Mouse (Mus musculus) adrenal gland, postnatal 10 days (tissue): Measurements from ENCODE around the gene Trim59. TPM values are rescaled to one million over a fixed set of nuclear protein-coding genes. Genes with fewer than 3 reads are reported as not detected.

Experiments used
- DNase-seq: peaks from one replicate; pipeline ENCODE4 v3.0.0; 2021; ENCODE audit warnings: mixed read lengths
- microRNA-seq: library from miRNA; unstranded; fragments of <30 nt; microRNA quantifications from one replicate; pipeline ENCODE4 v1.2.0, GENCODE M21; 2021
- total RNA-seq, 2 experiments: library from RNA; stranded (reverse); gene quantifications; 2 replicates each; pipeline ENCODE4 v1.2.3; 2021

Gene Trim59
- total RNA-seq, 2 experiments from 2014 or later = 16.7 to 19.6 TPM

GRCm38 (mm10) chr3:69005338-69006245, 39.0 kb downstream of the Trim59 start:
- peak; percentile 73 for DNase-seq

- DNase-seq = peak; percentile 96
Observed at GRCm38 (mm10) chr3:69004437-69005337, 39.9 kb downstream of the Trim59 start, which contains the start of the genes Ift80 and Smc4. Gene Ift80, minus strand, starts transcription at chr3:69004570. Gene Smc4, plus strand, starts transcription at chr3:69004738.

GRCm38 (mm10) chr3:69004055-69004436, 40.5 kb downstream of the Trim59 start:
- DNase-seq = no peak

- no peak for DNase-seq
Observed at GRCm38 (mm10) chr3:69002781-69003180, 41.8 kb downstream of the Trim59 start.

GRCm38 (mm10) chr3:68986550-68986949, 58.0 kb downstream of the Trim59 start:
- DNase-seq = no peak

Small RNA genes within 50 kb of the gene (microRNA-seq; reads per million reads assigned to microRNA genes)
- 3,098 reads per million, percentile 85 among the genes with 10 or more reads in this experiment for gene Mir15b
- gene Mir16-2 = 336 reads per million, percentile 60 among the genes with 10 or more reads in this experiment

Other genes starting within 250 kb of the Trim59 start
- under 1 TPM; 0.21 to 0.79 TPM for gene 1110032F04Rik, start 175.2 kb downstream of the Trim59 start, total RNA-seq
- 10 to 100 TPM; 15.5 to 15.9 TPM for gene Ift80, start 40.2 kb downstream of the Trim59 start, total RNA-seq
- gene Smc4, start 40.0 kb downstream of the Trim59 start, total RNA-seq = 10 to 100 TPM; 42.0 to 56.6 TPM
- gene Kpna4, start 82.4 kb upstream of the Trim59 start, total RNA-seq = 10 to 100 TPM; 52.9 to 61.2 TPM
- gene Arl14, start 177.7 kb upstream of the Trim59 start, total RNA-seq = not detected